Mouse (Mus musculus): ENCODE measurements around the gene Serpinb9d.
"Not testable (repeated sequence)": the region's sequence is repeated elsewhere in the genome, so short reads cannot be mapped to it uniquely, and the experiment has no call there.

Gene Serpinb9d

GRCm38 (mm10) chr13:33192659-33193058 lies at the start of gene Serpinb9d:
TSS of gene Serpinb9d (plus strand) at chr13:33192959.
- no peak for DNase-seq

GRCm38 (mm10) chr13:33159642-33160041 lies 33.1 kb upstream of the Serpinb9d start, which contains the start of gene Serpinb9c:
TSS of gene Serpinb9c (minus strand) at chr13:33159742.
- DNase-seq = no peak

- DNase-seq = not testable (repeated sequence)
These were observed 2.3 kb upstream of the Serpinb9d start for GRCm38 (mm10) chr13:33190486-33190885.

- peak; percentile 16 to 24 for DNase-seq
These were observed 7.0 kb downstream of the Serpinb9d start for GRCm38 (mm10) chr13:33199740-33200139.

GRCm38 (mm10) chr13:33249312-33249711 lies 56.6 kb downstream of the Serpinb9d start, which contains the start of gene Serpinb9e:
TSS of gene Serpinb9e (plus strand) at chr13:33249612.
- not testable (repeated sequence) for DNase-seq
